Mouse (Mus musculus): Measurements from ENCODE around the gene Rnf8. TPM values are rescaled to one million over a fixed set of nuclear protein-coding genes. Genes with fewer than 3 reads are reported as not detected.

Gene Rnf8
- polyA plus RNA-seq, 1 experiment: 31.1 TPM

- no peak for DNase-seq
- Histone ChIP-seq H3K4me3 (replicated peaks; ENCODE audit: extremely low read depth, low read depth, low read length) (no peak overlapping the region), H3K4me1 (ENCODE audit: control insufficient read depth, insufficient read depth, low read length) (peaks cover 4% of the 10 kb centered on the region; the same call in 1 of the 2 replicates)
- WGBS: 58% methylated on average over 4 of the region's 4 CpGs
- TF ChIP-seq CTCF (IDR thresholded peaks at IDR 0.05; ENCODE audit: insufficient read depth, low read length) (no peak), POLR2A (IDR thresholded peaks at IDR 0.05; ENCODE audit: borderline replicate concordance, extremely low read depth, low read depth, low read length) (no peak)
Measured at GRCm38 (mm10) chr17:29637377-29637776, 22.8 kb downstream of the Rnf8 start.

- H3K4me1 ChIP-seq (ENCODE audit: control insufficient read depth, insufficient read depth, low read length): peaks cover 4% of the 10 kb centered on the region; the same call in 1 of the 2 replicates
- TF ChIP-seq POLR2A (IDR thresholded peaks at IDR 0.05; ENCODE audit: borderline replicate concordance, extremely low read depth, low read depth, low read length): no peak
- no peak for TF ChIP-seq CTCF (IDR thresholded peaks at IDR 0.05; ENCODE audit: insufficient read depth, low read length)
- 55% methylated on average over 8 of the region's 8 CpGs for WGBS
- H3K4me3 ChIP-seq (replicated peaks; ENCODE audit: extremely low read depth, low read depth, low read length): no peak overlapping the region
- DNase-seq: no peak
Measured at GRCm38 (mm10) chr17:29637895-29638294, 23.3 kb downstream of the Rnf8 start.

GRCm38 (mm10) chr17:29640971-29641370, 26.4 kb downstream of the Rnf8 start:
- Histone ChIP-seq H3K4me3 (replicated peaks; ENCODE audit: extremely low read depth, low read depth, low read length) (no peak overlapping the region), H3K4me1 (ENCODE audit: control insufficient read depth, insufficient read depth, low read length) (peaks cover 4% of the 10 kb centered on the region; the same call in 1 of the 2 replicates)
- DNase-seq: no peak
- TF ChIP-seq CTCF (IDR thresholded peaks at IDR 0.05; ENCODE audit: insufficient read depth, low read length) (no peak), POLR2A (IDR thresholded peaks at IDR 0.05; ENCODE audit: borderline replicate concordance, extremely low read depth, low read depth, low read length) (no peak)
- 98% methylated on average over 11 of the region's 11 CpGs for WGBS

DNA sequence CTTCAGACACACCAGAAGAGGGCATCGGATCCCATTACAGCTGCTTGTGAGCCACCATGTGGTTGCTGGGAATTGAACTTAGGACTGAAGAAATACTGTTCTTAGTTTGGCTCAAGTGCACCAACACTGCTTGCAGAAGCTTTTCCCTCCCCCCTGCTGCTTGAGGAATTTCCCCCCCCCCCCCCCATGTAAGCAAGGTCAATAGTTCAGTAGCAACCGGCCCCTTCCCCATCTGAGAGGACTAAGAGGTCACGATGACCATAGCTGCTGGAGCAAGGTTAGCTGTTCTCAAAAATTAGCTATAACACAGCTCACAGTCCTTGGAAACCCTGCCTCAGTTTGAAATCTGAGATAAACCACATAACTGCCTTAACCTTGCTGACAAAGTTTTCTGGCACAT, 27.6 kb downstream of the Rnf8 start:
- no peak for DNase-seq
- 64% methylated on average over 3 of the region's 3 CpGs for WGBS
- Histone ChIP-seq H3K4me3 (replicated peaks; ENCODE audit: extremely low read depth, low read depth, low read length) (no peak overlapping the region), H3K4me1 (ENCODE audit: control insufficient read depth, insufficient read depth, low read length) (peaks cover under 1% of the 10 kb centered on the region; the same call in 1 of the 2 replicates)
- no peak for TF ChIP-seq POLR2A (IDR thresholded peaks at IDR 0.05; ENCODE audit: borderline replicate concordance, extremely low read depth, low read depth, low read length)

DNA sequence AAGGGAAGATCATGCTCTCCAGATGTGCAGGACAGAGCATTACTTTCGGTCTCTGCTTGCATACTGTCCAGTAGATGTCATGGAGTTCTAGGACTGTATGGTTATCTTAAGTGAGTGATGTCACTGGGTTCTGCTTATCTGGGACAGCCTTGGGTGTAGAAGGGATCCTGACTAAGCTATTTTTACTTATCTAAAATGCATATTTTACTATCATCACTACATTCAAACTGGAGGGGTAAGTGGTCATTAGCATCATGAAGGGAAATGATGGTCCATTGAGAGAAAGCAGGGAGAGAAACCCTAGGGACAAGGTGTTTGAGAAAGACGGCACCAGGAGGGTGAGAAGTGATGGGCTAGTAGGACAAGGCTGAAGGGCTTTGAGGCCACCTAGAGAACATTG, 43.7 kb downstream of the Rnf8 start:
- H3K4me1 ChIP-seq (ENCODE audit: control insufficient read depth, insufficient read depth, low read length): peaks cover 3% of the 10 kb centered on the region
- H3K4me3 ChIP-seq (replicated peaks; ENCODE audit: extremely low read depth, low read depth, low read length): no peak overlapping the region
- no peak for DNase-seq
- TF ChIP-seq CTCF (IDR thresholded peaks at IDR 0.05; ENCODE audit: insufficient read depth, low read length): no peak
- TF ChIP-seq POLR2A (IDR thresholded peaks at IDR 0.05; ENCODE audit: borderline replicate concordance, extremely low read depth, low read depth, low read length): no peak
- 50% methylated on average over 2 of the region's 2 CpGs for WGBS

DNA sequence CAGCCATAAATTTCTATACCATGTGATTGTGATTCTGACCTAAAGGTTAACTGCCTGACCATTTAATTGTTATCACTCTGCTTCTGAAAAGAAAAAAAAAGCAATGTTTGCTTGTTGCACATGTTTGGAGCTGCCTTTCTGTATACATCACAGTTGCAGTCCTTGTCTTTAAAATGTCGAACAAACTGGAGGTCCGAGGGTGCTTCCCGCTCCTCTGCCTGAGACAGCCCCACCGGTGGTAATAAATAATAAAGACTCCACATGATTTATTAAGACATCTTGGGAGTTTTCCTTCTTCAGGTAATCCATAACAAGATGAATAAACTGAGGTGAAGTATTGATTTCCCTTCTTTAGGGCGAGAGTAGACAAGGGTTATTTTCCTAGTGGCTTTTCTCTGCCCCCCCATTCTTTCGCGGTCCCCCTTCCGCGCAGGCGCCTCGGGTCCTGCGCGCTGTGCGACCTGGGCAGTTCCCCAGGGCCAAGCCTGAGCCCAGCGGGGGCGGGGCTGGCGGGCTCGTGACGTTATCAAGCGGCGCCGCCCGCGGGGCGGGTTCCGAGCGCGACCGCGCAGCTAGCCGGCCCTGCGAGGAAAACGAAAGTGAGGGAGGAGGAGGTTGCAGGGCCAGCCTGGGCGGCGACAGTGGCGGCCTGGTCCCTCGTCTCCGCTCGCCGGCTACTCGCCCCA, 45.6 kb downstream of the Rnf8 start, which contains the start of gene Cmtr1:
TSS of gene Cmtr1 (plus strand) at position 520 of the 686 bp plus-strand sequence.
- TF ChIP-seq POLR2A (IDR thresholded peaks at IDR 0.05; ENCODE audit: borderline replicate concordance, extremely low read depth, low read depth, low read length) (peak; percentile 88), CTCF (IDR thresholded peaks at IDR 0.05; ENCODE audit: insufficient read depth, low read length) (no peak)
- WGBS: under 1% methylated on average over 41 of the region's 41 CpGs
- peaks cover 3% of the 10 kb centered on the region for H3K4me1 ChIP-seq (ENCODE audit: control insufficient read depth, insufficient read depth, low read length)
- peak within 1 kb of the TSS; percentile 89 for H3K4me3 ChIP-seq (replicated peaks; ENCODE audit: extremely low read depth, low read depth, low read length)
- peak; percentile 98 for DNase-seq

DNA sequence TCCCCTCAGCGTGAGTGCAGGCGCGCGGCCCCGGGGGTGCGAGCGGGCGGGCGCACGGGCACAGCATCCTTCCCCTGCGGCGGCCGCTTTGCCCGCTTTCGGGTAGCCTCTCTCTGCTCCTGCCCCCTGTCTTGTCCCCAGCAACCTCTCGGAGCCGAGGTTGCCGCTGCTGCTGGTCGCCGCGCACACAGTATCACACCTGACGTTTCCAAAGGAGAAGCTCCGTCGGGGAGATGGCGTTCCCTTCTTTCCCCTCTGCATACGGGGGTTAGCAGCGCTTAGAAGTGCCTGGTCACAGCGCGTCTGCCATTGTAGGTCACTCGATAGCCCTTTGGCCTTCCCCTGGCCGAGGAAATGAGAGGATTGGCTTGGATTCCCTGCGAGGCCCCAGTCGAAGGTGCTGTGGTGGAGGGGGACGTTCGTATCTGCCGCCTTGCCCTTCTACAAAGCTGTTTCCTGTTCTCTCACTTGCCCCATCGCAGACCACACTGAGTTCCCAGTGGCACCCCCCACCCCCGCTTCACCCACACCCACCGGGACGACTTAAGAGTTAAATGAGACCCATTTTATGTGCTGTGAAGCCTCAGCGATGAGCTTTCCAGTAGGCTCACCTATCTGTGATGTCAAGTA, 46.3 kb downstream of the Rnf8 start:
- H3K4me1 ChIP-seq (ENCODE audit: control insufficient read depth, insufficient read depth, low read length): peaks cover 3% of the 10 kb centered on the region
- no peak for TF ChIP-seq CTCF (IDR thresholded peaks at IDR 0.05; ENCODE audit: insufficient read depth, low read length)
- no peak for TF ChIP-seq POLR2A (IDR thresholded peaks at IDR 0.05; ENCODE audit: borderline replicate concordance, extremely low read depth, low read depth, low read length)
- WGBS: under 1% methylated on average over 41 of the region's 41 CpGs
- DNase-seq: no peak
- peak overlapping the region; percentile 89 for H3K4me3 ChIP-seq (replicated peaks; ENCODE audit: extremely low read depth, low read depth, low read length)

- WGBS: 84% methylated on average over 6 of the region's 6 CpGs
- no peak overlapping the region for H3K4me3 ChIP-seq (replicated peaks; ENCODE audit: extremely low read depth, low read depth, low read length)
- H3K4me1 ChIP-seq (ENCODE audit: control insufficient read depth, insufficient read depth, low read length): peaks cover 3% of the 10 kb centered on the region
- DNase-seq: no peak
- TF ChIP-seq CTCF (IDR thresholded peaks at IDR 0.05; ENCODE audit: insufficient read depth, low read length) (no peak), POLR2A (IDR thresholded peaks at IDR 0.05; ENCODE audit: borderline replicate concordance, extremely low read depth, low read depth, low read length) (no peak)
Measured at GRCm38 (mm10) chr17:29662145-29662544, 47.6 kb downstream of the Rnf8 start.

- DNase-seq: no peak
- TF ChIP-seq POLR2A (IDR thresholded peaks at IDR 0.05; ENCODE audit: borderline replicate concordance, extremely low read depth, low read depth, low read length) (no peak), CTCF (IDR thresholded peaks at IDR 0.05; ENCODE audit: insufficient read depth, low read length) (no peak)
- Histone ChIP-seq H3K4me1 (ENCODE audit: control insufficient read depth, insufficient read depth, low read length) (peaks cover 8% of the 10 kb centered on the region), H3K4me3 (replicated peaks; ENCODE audit: extremely low read depth, low read depth, low read length) (no peak overlapping the region)
- WGBS: 80% methylated on average over 10 of the region's 10 CpGs
Measured at GRCm38 (mm10) chr17:29668051-29668986, 53.7 kb downstream of the Rnf8 start.
